Mouse (Mus musculus): ENCODE results near the gene Dcaf1. TPM values are rescaled to one million over a fixed set of nuclear protein-coding genes. Genes with fewer than 3 reads are reported as not detected.

Gene Dcaf1
- polyA plus RNA-seq, 1 experiment from 2014 or later: 7.9 TPM

DNA sequence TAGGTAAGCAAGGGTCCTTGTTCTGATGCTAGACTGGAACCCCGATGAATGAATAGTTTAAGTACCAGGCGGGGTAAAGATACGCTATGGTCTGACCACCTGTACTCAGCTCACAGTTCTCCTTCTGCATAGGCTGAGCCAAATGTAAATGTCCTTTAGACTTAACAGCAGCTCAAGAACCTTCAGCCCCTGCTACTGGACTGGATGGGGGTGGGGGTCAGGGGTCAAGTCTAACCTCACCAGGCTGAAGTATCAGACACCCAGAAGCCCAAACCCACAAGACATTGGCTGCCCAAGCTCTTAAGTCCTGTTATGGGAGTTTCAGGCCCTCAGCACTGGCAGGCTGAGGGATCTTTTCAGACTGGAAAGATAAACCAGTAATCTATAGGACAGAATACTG is 66.7 kb downstream of the Dcaf1 start:
- WGBS: 99% methylated on average over 3 of the region's 3 CpGs
- Histone ChIP-seq H3K4me1 (replicated peaks; ENCODE audit: insufficient read depth, low read length) (peaks cover 30% of the 10 kb centered on the region), H3K9ac (ENCODE audit: low read depth, low read length) (no peak overlapping the region)

DNA sequence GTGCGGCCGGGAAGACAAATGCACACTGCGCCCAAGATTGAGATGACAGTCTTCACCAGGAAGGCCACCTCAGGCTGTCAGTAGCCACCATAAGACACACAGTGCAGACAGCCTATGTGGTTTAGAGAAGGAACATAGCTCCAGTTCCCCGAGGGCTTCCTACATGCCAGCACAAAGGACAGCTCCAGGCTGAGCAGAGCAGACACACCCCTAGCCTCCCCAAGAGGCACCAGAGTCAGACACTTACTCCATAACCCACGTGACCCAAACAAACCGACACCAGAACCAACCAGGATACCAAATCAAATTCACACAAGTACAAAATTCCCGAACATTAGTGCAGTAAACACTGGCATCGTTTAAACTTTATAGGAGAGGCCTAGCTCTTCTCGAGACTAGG is 67.6 kb downstream of the Dcaf1 start:
- Histone ChIP-seq H3K36me3 (ENCODE audit: insufficient read depth, low read length) (peaks cover 26% of the 10 kb centered on the region; the same call in 1 of the 2 replicates), H3K4me1 (replicated peaks; ENCODE audit: insufficient read depth, low read length) (peaks cover 27% of the 10 kb centered on the region), H3K4me2 (ENCODE audit: low read length) (no peak overlapping the region), H3K27ac (no peak overlapping the region), H3K9ac (ENCODE audit: low read depth, low read length) (no peak overlapping the region), H3K9me3 (replicated peaks; ENCODE audit: low read length) (no peaks in the 10 kb centered on the region), H3K27me3 (ENCODE audit: insufficient read depth, low read length) (no peaks in the 10 kb centered on the region), H3K4me3 (replicated peaks; ENCODE audit: low read depth, low read length) (no peak overlapping the region)
- WGBS: 83% methylated on average over 9 of the region's 9 CpGs
- no peak for DNase-seq (ENCODE audit: low spot score)
- TF ChIP-seq CTCF (IDR thresholded peaks at IDR 0.05; ENCODE audit: low read depth): no peak
- ATAC-seq (replicated peaks; ENCODE audit: low FRiP score, low read depth): no peak

More for the DNA sequence above, 66.7 kb downstream of the Dcaf1 start:
- H3K27ac ChIP-seq: no peak overlapping the region
- no peak overlapping the region for H3K4me3 ChIP-seq (replicated peaks; ENCODE audit: low read depth, low read length)
- ATAC-seq (replicated peaks; ENCODE audit: low FRiP score, low read depth) (no peak), DNase-seq (ENCODE audit: low spot score) (no peak)
- H3K9me3 ChIP-seq (replicated peaks; ENCODE audit: low read length): no peaks in the 10 kb centered on the region
- H3K4me2 ChIP-seq (ENCODE audit: low read length): no peak overlapping the region
- no peaks in the 10 kb centered on the region for H3K27me3 ChIP-seq (ENCODE audit: insufficient read depth, low read length)
- no peak for TF ChIP-seq CTCF (IDR thresholded peaks at IDR 0.05; ENCODE audit: low read depth)
- H3K36me3 ChIP-seq (ENCODE audit: insufficient read depth, low read length): peaks cover 27% of the 10 kb centered on the region; the same call in 1 of the 2 replicates

DNA sequence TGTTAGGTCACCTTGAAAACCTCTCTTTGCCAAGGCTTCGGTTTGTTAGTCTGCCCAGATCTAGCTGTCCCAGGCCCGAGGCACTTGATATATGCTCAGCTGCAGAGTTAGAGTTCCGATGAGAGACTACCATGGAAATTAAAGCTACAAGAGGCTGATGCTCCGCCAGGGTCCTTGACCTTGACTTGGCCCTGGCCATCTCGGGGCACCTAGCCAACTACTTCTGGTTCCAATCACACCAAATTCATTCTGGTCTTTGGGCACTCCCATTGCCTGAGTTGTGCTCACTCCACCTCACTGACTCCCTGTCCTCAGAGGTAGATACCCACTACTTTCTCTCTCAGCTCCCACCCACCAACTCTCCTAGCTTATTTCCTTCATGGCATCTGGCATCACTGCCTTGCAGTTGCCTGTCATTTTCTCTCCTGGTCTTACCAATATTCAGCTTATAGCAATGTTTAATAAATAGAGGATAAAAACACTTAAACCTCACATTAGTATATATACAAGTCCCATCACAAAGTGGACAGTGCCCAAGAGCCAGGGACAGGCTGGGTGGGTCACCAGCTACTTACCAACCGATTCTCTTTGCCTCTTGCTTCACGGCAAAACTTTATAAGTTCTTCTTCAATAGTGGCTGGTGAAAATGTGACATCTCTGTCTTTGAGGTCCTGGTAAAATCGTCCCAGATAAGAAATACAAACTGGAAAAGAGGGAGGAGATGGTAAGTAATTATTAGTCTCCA is 69.0 kb downstream of the Dcaf1 start:
- DNase-seq (ENCODE audit: low spot score) (no peak), ATAC-seq (replicated peaks; ENCODE audit: low FRiP score, low read depth) (no peak)
- TF ChIP-seq CTCF (IDR thresholded peaks at IDR 0.05; ENCODE audit: low read depth): no peak
- Histone ChIP-seq H3K4me1 (replicated peaks; ENCODE audit: insufficient read depth, low read length) (peaks cover 13% of the 10 kb centered on the region), H3K9ac (ENCODE audit: low read depth, low read length) (peak overlapping the region; percentile 76), H3K4me2 (ENCODE audit: low read length) (peak overlapping the region; percentile 81), H3K36me3 (ENCODE audit: insufficient read depth, low read length) (peaks cover 22% of the 10 kb centered on the region; the same call in 1 of the 2 replicates), H3K27me3 (ENCODE audit: insufficient read depth, low read length) (no peaks in the 10 kb centered on the region), H3K27ac (peak overlapping the region; percentile 82; the same call in 1 of the 2 replicates), H3K4me3 (replicated peaks; ENCODE audit: low read depth, low read length) (peak overlapping the region; percentile 62), H3K9me3 (replicated peaks; ENCODE audit: low read length) (no peaks in the 10 kb centered on the region)
- 65% methylated on average over 8 of the region's 8 CpGs for WGBS

DNA sequence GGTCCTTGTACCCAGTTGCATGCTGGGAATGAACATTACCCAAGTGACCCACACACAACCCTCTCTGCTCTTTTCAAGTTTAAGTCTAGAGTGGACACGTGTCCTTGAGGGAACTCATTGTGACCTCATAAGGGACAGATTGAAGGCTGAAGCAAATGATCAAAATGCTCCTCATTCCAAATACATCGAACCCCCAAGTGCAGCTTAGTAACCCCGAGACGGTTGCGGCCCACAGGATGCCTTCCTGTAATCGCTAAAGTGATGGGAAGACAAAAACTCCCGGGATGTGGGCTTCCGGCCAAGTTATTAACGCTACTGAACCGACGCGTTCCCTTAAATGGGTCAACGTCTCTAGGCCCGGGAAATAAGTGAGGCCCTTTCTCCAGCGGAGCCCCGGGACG is 69.7 kb downstream of the Dcaf1 start:
- Histone ChIP-seq H3K36me3 (ENCODE audit: insufficient read depth, low read length) (peaks cover 22% of the 10 kb centered on the region; the same call in 1 of the 2 replicates), H3K9ac (ENCODE audit: low read depth, low read length) (peak overlapping the region; percentile 76), H3K4me1 (replicated peaks; ENCODE audit: insufficient read depth, low read length) (peaks cover 13% of the 10 kb centered on the region), H3K4me2 (ENCODE audit: low read length) (peak overlapping the region; percentile 81), H3K9me3 (replicated peaks; ENCODE audit: low read length) (no peaks in the 10 kb centered on the region), H3K27ac (peak overlapping the region; percentile 82), H3K27me3 (ENCODE audit: insufficient read depth, low read length) (no peaks in the 10 kb centered on the region), H3K4me3 (replicated peaks; ENCODE audit: low read depth, low read length) (peak overlapping the region; percentile 62)
- no peak for TF ChIP-seq CTCF (IDR thresholded peaks at IDR 0.05; ENCODE audit: low read depth)
- under 1% methylated on average over 17 of the region's 17 CpGs for WGBS
- DNase-seq (ENCODE audit: low spot score): peak; percentile 9
- ATAC-seq (replicated peaks; ENCODE audit: low FRiP score, low read depth): no peak

DNA sequence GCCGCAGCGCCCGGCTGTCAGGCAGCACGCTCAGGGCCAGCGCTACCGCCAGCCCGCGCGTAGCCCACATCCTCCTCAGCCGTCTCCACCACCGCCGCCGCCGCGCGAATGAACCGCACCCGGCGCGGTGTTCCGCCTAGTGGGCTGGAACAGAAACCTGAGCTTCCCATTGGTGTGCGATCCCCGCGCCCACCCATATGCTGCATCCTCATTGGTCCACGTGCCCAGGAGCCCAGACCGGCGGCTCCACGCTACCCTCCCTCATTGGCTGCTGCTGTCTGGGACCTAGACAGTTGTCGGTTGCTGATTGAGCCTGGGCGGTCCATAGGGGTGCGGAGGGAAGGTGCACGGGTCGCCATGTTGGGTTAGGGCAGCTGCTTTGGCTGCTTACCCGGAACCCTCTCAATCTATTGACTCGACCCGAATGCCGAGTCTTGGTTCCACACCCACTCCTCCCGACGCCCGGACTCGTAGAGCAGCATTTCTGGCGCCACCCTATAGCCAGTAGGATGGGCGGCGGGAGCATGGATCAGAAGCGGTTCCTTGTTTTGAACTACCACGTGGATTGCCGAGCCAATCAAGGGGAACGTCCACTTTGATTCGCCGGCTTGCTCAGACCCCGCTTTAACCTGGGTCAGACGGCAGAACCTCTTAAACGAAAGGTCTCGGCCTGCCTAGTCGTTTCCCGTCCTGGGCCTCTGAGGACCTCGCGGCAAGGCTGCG is 70.3 kb downstream of the Dcaf1 start, which contains the start of gene Manf:
TSS of gene Manf (minus strand) at position 151 of the 723 bp plus-strand sequence.
- WGBS: under 1% methylated on average over 59 of the region's 59 CpGs
- peak; percentile 100 for DNase-seq (ENCODE audit: low spot score)
- H3K27ac ChIP-seq: peak within 1 kb of the TSS; percentile 88
- peak within 1 kb of the TSS; percentile 81 for H3K4me2 ChIP-seq (ENCODE audit: low read length)
- peaks cover 22% of the 10 kb centered on the region; the same call in 1 of the 2 replicates for H3K36me3 ChIP-seq (ENCODE audit: insufficient read depth, low read length)
- H3K4me3 ChIP-seq (replicated peaks; ENCODE audit: low read depth, low read length): peak within 1 kb of the TSS; percentile 62
- H3K9me3 ChIP-seq (replicated peaks; ENCODE audit: low read length): no peaks in the 10 kb centered on the region
- peak; percentile 98 for ATAC-seq (replicated peaks; ENCODE audit: low FRiP score, low read depth)
- TF ChIP-seq CTCF (IDR thresholded peaks at IDR 0.05; ENCODE audit: low read depth): peak; percentile 32; the same call in 1 of the 2 replicates
- H3K4me1 ChIP-seq (replicated peaks; ENCODE audit: insufficient read depth, low read length): peaks cover 13% of the 10 kb centered on the region
- no peaks in the 10 kb centered on the region for H3K27me3 ChIP-seq (ENCODE audit: insufficient read depth, low read length)
- peak within 1 kb of the TSS; percentile 76 for H3K9ac ChIP-seq (ENCODE audit: low read depth, low read length)

DNA sequence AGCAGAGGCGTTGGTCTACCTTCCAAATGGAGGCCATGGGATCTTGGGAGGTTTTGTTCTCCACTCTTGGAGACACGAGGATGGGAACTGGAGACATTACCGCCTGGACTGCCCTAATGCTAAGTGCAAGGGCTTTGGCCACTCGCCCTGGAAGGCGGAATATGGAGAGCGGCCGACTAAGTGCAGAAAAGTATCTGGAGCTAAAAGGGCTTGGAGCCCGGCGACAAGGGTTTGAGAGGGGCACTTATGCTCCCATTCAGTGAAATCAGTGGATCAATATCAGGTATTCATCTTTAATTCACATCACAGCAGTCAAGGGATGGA is 70.8 kb downstream of the Dcaf1 start:
- Histone ChIP-seq H3K4me1 (replicated peaks; ENCODE audit: insufficient read depth, low read length) (peaks cover 13% of the 10 kb centered on the region), H3K9me3 (replicated peaks; ENCODE audit: low read length) (no peaks in the 10 kb centered on the region), H3K27ac (peak overlapping the region; percentile 88), H3K4me2 (ENCODE audit: low read length) (peak overlapping the region; percentile 77), H3K27me3 (ENCODE audit: insufficient read depth, low read length) (no peaks in the 10 kb centered on the region), H3K4me3 (replicated peaks; ENCODE audit: low read depth, low read length) (peak overlapping the region; percentile 62), H3K9ac (ENCODE audit: low read depth, low read length) (peak overlapping the region; percentile 64), H3K36me3 (ENCODE audit: insufficient read depth, low read length) (peaks cover 22% of the 10 kb centered on the region; the same call in 1 of the 2 replicates)
- DNase-seq (ENCODE audit: low spot score) (no peak), ATAC-seq (replicated peaks; ENCODE audit: low FRiP score, low read depth) (no peak)
- no peak for TF ChIP-seq CTCF (IDR thresholded peaks at IDR 0.05; ENCODE audit: low read depth)
- under 1% methylated on average over 9 of the region's 9 CpGs for WGBS

Data from kidney, postnatal 0 days (tissue).